Mouse (Mus musculus) layer of hippocampus, adult 9-10 months (tissue): ENCODE data around the gene Stpg1.

Source experiments
- DNase-seq: peaks from one replicate; pipeline ENCODE4 v3.0.0; 2022; ENCODE audit warnings: low spot score

The Stpg1 gene

GRCm38 (mm10) chr4:135549323-135549722 lies 54.7 kb downstream of the Stpg1 start:
- no peak for DNase-seq

DNA sequence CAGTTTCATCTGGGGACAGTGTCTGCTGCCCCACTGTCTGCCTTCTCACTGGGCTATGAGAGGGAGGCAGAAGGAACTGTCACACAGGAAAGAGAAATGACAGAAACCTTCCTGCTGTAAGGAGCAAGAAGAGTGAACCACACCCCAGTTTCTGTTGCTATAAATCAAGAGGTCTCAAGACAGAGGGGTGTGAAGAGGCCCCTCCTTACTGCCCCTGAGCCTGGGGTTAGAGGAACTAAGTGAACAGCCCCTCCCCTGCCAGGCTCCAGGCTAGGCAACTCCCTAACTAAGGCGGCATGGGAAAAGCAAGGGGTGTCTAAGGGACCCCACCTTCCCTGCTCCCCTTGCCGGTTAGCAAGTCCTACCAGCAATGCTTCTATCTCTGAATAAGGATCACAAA lies 69.2 kb downstream of the Stpg1 start:
- no peak for DNase-seq

- DNase-seq: no peak
Observed at GRCm38 (mm10) chr4:135565400-135565799, 70.8 kb downstream of the Stpg1 start.

GRCm38 (mm10) chr4:135567042-135567441 lies 72.5 kb downstream of the Stpg1 start:
- no peak for DNase-seq

DNA sequence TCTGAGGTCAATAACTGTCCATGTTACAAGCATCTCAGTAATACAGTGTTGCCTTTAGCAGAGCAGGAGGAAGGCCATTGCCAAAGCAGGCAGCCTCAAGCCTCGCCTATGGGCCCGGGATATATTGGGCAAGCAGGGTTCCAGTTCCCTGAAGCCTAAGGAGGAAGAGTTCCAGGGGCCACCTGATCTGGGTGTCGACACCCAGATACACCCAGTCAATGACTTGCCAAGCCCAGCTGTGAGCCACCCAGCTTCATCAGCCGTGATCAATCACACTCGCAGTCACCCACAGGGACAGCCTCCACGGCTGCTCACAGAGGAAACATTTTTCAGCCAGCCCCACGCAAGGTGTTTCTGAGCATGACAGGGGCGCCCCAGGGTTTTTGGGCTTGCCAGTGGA lies 72.9 kb downstream of the Stpg1 start:
- no peak for DNase-seq

GRCm38 (mm10) chr4:135569201-135569600 lies 74.6 kb downstream of the Stpg1 start:
- no peak for DNase-seq

- no peak for DNase-seq
Observed at GRCm38 (mm10) chr4:135570152-135571036, 75.8 kb downstream of the Stpg1 start.

DNA sequence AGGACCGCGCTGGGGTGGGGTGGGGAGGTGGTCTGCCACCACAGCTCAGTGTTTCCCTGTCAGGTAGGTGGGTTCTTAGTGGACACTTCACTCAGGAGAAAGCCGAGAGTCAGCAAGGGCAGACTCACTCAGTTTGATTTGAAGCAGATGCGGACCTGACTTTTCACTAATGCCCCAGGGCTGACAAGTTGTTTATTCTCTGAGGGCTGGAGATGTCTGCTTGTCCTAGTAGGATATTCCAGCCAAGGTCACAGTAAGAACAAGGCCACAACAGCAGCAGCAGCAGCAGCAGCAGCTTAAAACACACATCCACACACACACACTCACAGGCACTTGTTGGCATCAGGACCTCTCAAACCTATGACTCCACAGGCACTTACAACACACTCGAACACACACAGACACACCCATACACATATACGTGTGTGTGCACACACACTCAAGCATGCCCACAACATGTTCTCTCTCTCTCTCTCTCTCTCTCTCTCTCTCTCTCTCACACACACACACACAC lies 76.5 kb downstream of the Stpg1 start:
- no peak for DNase-seq

- DNase-seq: no peak
Observed at GRCm38 (mm10) chr4:135572276-135572675, 77.7 kb downstream of the Stpg1 start.

- DNase-seq: no peak
Observed at GRCm38 (mm10) chr4:135573251-135573808, 78.7 kb downstream of the Stpg1 start, which contains the start of gene Grhl3. Gene Grhl3 (minus strand): TSS chr4:135573630.

GRCm38 (mm10) chr4:135575365-135576140 lies 81.0 kb downstream of the Stpg1 start:
- no peak for DNase-seq

- no peak for DNase-seq
Observed at GRCm38 (mm10) chr4:135578490-135578889, 83.9 kb downstream of the Stpg1 start.

DNA sequence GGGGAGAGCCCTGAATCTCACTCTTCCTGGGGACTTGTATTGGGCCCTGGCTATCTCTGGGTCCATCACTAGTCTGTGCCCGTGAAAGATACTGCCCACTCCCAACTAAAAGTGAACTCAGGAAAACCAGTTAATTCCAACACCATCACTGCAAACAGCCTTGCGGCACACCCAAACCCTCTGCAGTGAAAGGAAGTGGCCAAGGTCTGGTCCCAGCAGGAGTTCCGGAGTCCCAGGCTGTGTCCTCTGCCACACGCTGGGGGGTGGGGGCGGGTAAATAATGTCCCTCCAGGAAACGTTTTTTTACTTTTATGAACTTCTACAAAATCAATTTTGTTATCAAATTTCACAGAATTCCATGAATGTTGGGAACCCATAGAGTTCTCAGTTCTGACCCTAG lies 85.1 kb downstream of the Stpg1 start:
- DNase-seq: no peak

DNA sequence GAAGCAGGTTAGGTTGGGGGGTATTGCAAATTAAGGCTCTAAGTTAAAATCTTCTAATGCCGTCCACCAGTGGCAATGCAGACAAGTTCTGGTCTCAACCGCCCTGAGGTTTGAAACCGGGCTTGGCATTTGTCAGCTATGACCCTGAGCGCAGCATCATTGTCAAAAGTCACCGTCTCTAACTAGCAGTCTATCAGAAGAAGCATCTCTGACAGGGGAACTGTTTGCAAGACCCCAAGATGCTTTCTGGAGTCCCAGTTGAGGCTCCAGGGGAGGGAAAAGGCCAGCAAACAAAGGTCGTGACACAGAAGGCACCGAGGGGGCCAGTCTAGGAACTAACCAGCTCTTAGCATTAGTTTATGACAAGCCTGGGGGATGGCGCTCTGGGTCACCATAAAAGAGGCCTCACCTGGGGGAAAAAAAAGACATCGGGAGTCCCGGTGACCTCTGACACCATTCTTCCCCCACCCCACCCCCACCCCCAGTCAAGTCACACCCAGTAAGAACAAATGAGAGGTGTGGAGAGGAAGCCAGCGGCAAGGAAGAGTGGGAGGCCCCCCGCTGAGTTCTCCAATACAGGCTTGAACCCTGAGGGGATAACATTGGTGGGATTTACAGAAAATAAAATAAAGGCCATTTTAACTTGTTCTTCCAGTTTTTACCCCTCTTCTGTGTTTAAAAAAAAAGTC lies 86.8 kb downstream of the Stpg1 start:
- DNase-seq: no peak

DNA sequence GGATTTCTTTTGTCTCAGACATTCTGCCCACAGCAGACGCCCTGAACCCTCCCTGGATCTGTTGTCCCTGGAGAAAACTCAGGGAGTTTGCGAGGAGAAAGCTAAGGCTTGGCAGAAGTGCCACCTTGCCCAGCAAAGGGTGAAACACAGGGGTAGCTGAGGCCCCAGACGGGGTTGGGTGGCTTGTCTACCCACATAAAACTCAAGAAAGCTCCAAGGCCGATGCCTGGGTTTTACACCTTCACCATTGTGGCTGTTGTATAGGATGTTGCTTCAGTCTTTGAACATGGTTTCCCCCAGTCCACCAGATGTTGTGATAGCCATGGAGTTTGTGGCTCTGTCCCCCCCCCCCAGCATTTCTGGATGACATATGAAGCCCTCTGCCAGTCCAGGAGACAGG lies 90.2 kb downstream of the Stpg1 start:
- DNase-seq: no peak
